Mouse (Mus musculus) 416B (cell line): ENCODE data around the gene Chchd5.
A peak's percentile ranks its signal among the peaks of the same experiment; 100 is the strongest.

Experiments
- DNase-seq: peaks from one replicate; pipeline ENCODE4 v3.0.0; 2011; ENCODE audit warnings: low read depth

The Chchd5 gene

DNA sequence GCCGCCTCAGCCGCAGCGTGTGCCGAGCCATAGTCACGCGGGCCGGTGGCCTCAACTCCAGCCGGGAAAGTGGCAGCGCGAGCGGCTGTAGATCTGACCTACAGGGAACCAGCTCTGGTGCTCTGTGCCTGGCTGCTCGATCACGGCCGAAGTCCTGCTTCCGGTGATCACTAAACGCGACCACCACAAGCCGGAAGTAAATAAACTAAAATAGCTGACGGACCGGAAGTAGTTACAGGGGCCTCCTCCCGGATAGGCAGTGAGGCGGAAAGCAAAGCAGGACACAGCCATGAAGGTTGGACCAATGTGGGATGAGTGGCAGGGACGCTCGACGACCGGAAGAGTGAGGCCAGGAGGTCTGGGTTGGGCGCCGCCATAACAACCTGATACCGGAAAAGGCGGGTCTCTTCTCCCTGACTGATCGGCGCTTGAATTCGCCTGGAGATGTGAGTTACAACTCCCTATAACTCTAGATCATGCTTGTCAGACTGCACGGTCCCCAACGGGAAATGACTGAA, at the start of gene Chchd5:
Gene Chchd5, plus strand, starts transcription at position 289 of the 518 bp plus-strand sequence.
- DNase-seq: peak; percentile 99

DNA sequence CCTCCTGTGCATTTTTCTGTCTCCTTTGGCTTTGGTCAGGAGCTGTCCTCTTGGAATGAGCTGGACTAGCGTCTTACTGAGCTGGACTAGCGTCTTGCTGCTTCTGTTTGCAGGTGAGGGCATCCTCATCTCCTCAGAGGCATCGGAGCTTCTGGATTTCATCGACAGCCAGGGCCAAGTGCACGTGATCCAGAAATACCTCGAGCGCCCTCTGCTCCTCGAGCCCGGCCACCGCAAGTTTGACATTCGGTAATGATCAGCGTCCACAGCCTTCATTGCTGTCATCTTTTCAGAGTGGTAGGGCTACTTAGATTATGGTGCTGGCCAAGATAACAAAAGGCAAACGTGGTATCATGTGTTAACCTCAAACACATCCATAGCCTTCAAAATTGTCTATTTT, 48.4 kb upstream of the Chchd5 start:
- no peak for DNase-seq

DNA sequence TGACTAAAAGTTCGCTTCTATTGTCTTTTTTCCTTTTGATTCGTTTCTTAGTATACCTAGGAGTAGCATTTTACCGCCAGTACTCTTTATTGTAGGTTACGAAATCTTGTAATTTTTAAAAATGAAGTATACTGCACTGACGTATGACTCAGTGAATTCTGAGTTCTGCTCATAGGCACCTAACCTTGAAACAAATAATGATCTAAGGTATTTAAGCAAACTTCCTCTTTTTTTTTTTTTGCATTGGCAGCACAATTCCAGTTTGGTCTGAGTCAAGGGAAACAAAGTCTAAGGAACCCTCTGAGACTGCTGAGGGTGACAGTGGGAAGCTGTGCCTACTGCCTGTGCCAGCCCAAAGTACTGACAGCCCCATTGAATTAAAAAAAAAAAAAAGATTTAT, 46.0 kb upstream of the Chchd5 start:
- DNase-seq: peak; percentile 78

DNA sequence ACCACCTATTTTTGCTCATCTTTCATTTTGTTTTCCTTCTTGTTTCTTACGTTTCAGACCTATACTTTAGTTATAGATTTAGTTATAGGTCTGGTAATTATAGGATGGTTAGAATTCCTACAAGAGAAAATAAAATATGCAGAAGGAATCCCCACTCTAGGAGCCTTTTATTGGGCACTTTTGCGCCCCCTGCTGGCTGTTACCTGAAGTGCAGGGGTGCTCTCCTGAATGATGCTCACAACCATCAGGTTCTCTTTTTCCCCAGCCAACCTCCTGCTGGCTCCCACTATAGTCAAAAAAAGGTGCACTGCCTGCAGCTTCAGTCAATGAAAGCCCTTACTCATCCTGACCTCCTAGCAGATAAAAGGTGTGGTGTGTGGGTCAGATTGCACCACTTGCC, 44.5 kb upstream of the Chchd5 start:
- peak; percentile 17 for DNase-seq

DNA sequence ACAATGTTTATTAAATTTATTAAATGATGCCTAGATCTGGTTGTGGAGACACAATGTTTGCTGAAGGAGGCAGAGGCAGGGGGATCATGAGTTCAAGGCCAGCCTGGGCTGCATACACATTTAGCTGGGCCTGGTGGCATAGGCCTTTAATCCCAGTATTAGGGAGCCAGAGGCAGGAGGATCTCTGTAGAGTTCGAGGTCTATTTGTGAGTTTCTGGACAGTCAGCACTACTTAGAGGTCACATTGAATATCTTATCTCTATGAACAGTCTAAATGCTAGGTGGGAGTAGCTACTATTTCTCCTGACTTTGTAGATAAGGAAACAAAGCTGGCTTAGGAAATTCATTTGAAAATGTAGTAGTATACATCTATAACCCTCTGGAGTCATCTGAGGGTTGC, 42.0 kb upstream of the Chchd5 start:
- DNase-seq: no peak

DNA sequence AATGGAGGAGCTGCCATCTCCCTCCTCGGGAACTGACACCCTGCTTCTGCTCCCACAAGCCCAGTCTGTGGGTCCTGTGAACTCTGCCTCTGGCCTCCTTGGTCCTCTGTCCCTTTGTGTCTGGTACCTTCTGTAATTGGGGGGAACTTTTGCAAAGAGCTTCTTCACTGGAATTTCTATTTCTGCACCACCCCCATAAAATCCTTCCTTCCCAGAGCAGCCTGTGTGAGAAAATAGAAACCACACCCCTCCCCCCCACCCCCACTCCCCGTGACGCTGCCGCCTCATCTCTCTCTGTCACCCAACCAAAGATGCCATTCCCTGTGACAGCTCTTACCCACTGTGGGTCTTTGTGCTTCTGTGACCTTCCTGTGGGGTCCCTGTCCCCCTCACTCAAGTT, 39.1 kb upstream of the Chchd5 start:
- no peak for DNase-seq

DNA sequence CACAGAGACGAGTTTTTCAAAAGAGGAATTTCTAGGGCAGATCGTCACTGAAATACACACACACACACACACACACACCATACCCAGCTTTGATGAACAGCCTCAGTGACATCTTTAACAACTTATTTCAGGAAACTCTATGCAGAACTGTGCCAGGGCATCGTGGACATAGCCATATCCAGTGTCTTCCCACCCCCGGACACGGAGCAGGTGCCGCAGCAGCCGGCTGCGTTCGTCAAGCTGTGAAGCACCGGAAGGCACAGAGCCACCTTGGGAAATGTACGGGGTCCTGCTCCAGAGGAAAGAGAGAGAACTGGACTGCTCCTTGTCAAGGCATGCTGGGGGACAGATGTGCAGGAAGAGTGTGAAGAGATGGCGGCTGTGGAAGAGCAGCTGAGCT, 36.7 kb upstream of the Chchd5 start:
- no peak for DNase-seq

DNA sequence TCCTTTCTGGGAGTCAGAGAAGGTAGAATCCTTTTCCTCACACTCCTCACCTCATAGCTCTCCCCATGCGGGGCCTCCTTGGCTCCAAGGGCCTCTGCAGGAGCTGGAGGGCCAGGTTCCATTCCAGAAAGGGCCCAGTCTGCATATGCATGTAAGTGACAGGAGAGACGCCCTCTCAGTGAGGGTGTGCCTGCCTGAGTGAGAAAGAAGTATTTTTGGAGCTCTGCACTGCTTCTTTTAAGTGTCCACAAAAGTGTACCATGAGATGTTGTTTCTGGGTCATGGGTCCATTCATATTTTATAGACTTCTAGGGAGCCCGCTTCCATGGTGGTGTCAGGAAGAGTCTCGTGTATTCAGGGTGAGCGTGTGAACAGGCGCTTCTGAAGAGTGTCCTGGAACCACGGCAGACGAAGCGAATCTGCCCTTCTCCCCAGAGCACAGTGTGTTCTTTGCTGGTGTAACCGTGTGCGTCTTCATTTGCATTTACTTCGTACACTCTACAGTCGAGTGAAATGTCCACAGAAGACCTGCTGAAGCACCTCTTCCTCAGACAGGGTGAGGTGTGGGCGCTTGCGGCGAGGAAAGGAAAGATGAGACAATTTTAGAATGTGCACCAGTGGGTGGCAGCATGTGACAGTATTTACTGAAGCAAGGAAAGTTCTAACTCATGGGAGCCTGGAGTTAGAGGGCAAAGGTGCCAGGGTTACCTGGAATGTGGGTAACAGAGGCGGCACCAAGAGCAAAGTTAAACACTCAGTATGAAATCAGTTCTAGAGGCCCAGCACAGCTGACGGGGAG, 35.4 kb upstream of the Chchd5 start:
- DNase-seq: no peak

DNA sequence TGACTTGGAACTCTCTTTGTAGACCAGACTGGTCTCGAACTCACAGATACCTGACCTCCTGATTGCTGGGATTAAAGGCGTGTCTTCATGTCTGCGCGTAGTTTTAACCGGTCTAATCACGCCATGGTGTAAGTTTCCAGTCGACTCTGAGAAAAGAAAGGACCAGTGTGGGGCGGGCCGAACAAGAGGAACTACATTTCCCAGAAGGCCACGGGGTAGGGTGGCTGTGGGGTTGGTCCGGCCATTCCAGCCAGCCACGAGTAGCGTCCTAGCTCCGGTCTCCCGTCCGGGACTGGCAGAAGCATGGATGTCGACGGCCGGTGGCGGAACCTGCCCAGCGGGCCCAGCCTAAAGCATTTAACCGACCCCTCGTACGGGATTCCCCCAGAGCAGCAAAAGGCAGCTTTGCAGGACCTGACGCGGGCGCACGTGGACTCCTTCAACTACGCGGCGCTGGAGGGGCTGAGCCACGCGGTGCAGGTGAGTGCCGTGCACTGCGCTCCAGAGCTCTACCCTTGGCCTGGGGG, 28.7 kb upstream of the Chchd5 start, which contains the start of gene Polr1b:
Gene Polr1b, plus strand, starts transcription at position 212 of the 527 bp plus-strand sequence.
- peak; percentile 97 for DNase-seq

DNA sequence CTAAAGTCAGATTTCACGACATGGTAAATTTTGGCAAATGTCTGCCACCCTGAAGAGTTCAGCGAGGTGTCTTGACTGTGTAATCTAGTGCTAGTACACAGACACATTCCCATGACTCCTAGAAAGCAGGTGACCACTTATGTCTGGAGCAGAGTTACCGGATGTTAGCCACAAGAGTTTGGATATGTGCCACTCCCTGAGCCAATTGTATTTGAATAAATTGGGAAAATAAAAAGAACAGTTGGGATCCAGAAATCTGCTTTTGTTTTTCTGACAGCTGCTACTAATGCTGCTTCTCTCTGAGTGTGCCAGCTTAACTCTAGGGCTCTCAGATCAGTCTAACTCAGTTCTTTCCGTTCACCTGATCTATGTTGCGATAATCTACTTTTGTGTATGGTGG, 16.6 kb upstream of the Chchd5 start:
- DNase-seq: no peak

DNA sequence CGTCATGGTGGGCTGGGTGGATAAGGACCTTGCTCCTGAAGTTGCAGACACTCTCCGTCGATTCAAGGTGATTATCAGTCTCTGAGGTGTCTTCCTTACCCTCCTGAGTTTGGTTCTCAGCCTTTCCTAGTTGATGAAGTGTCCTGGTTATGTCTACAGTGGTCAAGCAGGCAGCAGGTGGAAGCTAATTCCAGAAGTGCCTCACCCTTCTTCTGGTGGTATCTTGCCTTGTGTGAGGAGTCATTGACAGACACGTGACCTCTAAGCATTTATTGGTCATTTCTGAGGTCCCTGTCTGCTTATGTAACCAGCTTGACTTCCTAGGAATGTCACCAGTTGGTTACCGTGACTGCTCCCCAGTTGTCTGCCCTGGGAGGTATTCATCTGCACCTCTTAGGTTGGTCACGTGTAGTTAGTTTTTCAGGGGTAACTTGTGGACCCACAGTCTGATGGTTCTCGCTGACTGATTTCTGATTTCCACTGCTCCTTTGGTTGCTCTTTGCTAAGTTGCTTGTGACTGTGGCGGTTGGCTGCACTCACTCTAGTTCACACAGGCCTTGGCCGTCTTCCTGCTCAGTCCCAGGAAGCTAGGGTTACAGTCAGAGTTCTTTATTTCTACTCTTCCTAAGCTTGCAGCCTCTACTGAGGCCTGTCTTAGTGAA, 13.7 kb upstream of the Chchd5 start:
- no peak for DNase-seq

DNA sequence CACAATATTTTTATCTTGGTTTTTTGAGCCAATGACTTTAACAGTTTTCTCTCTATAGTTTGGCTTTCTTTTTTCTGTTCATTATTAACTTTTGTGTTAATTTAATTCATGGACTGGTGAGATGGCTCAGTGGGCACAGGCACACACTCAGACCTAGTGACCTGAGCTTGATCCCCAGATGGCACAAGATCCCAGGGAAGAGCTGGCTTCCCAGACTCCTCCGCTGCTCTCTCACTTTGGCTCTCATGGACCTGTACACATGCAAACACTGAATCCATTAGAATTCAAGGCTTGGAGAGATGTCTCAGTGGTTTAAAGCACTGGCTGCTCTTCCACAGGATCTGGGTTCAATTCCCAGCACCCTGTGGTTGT, 13.1 kb upstream of the Chchd5 start:
- no peak for DNase-seq

DNA sequence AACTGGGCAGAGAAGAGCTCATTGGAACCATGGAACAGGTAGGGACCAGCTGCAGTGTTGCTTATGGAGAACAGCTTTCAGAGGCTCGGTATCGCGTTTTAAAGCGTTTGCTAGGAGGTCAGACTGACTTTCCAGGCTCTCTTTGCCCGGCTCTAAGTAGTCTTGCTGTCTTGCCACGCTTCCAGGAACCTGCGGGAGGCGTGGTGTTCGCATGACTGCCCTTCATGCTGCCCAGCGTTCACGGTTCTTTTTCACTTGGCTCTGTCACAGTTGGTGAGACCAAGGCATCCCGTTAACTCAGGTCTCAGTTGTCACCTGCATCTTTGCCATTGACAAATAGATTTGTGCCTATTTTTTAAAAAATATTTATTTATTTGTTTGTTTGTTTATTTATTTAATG, 11.4 kb upstream of the Chchd5 start:
- no peak for DNase-seq

DNA sequence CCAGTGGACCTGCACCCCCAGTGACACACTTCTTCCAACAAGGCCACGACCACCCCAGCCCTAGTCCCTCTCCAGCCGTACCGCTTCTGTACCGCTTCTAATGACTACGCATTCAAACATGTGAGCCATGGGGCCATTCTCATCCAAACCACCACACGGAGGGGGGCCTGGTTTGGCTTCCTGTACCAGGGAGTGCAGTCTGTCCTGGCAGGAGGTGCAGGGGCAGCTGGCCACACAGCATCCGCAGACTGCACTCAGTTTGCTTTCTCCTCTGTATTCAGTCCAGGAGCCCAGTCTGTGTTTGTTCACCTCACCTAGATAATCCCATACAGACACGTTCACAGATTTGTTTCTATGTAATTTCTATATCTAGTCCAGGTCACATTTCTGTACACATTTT, 7.5 kb upstream of the Chchd5 start:
- no peak for DNase-seq

DNA sequence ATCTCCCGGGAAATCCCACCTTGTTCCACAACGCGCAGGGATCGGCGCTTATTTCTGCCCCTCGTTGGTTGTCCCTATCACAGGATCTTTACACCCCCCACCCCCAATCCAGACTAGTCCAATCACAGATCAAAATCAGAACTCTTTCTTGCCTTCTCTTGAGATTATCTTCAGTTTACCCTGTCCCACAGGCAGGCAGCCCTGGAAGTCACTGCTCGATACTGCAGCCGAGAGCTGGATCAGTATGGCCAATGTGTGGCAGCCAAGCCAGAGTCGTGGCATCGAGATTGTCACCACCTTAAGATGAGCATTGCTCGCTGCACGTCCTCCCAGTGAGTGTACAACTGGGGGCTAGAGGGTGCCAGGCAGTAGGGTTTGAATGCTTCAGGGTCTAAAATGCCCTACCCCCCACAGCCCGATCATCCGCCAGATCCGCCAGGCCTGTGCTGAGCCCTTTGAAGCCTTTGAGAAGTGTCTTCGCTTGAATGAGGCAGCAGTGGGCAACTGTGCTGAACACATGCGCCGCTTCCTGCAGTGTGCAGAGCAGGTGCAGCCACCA, 566 bp downstream of the Chchd5 start:
- peak; percentile 45 for DNase-seq

DNA sequence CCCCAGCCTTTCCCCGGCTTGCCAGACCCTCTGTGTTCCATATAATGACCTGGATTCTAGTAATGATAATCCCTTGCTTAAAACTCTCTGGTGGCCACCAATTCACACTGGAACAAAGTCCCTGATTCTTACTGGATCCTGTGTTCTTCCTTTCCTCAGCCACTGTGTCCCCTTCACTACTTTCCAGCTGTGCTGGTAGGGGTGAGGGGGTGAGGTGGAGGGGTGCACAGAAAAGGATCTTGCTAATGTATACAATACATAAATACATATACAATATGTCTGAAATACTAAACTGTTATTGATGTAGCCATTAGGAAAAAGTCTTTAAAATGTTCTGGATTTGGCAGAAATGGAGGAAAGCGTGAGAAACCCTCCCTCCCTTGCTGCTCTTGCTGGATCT, 1.3 kb downstream of the Chchd5 start:
- no peak for DNase-seq

DNA sequence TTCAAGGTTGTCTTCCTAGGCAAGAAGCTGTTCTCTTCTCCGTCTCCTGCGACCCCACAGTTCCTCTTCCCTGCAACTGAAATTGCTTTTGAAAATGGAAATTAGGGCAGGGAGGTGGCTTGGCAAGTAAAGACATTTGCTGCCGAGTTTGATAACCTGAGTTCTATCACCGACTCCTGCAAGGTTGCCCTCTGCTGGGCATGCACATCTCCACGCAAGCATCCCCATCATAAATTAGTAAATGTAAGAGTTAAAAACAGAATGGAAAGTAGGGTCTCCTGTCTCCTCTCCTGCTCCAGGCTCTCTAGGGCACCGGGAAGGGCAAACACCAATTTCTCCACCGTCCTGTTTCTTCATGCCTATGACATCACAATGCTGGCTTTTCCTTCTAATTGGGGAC, 2.7 kb downstream of the Chchd5 start:
- peak; percentile 39 for DNase-seq

DNA sequence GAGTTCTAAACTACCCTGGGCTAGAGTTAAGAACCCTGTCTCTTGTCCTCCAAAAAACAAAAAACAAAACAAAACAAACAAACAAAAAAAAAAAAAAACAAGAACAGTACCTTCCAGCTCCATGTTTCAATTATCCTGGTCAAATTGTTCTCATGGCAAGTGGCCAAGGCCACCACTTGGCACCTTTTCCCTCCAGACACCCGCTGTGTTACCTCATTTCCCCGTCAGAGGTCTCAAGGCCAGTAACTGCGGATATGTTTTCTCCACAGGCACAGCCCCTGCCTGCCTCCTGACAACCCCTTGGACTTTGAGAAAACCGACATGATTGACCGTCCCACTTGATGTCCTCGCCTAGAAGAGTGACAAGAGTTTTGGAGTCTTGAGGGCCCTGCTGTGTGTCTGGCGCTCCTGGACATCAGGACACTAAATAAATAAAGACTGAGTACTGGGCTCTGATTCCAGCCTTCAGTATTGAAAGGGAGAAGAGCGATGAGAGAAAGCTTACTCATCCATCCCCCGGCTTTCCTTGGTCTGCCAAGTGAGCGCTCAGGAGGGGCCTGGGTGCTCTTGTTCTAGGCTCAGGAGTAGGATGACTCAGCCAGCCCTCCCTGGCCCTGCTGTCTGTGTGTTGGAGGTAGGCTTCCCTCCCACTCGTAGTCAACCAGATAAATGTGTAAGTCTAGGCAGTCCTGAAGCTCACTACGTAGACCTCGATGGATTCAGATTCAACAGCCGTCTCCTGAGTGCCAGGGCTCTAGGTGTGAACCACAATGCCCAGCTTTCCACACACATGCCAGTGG, 3.7 kb downstream of the Chchd5 start:
- peak; percentile 29 for DNase-seq

DNA sequence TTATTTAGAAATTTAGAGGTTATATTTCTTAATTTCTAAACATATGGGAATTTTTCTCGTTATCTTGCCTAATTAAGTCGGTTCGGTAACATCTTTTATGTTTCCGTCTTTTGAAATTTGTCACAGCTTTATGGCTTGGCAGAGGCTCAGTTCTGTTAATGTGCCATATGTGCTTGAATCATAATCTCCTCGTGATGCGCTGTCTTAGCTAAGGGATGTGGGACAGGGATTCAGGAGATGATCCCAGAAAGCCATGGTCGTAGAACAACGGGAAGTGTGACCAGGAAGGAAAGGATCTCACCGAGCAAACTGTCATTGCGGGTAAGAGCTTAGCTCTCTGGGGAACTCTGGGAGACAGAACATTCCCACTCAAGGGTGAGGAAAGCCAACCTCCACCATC, 10.4 kb downstream of the Chchd5 start:
- DNase-seq: no peak

DNA sequence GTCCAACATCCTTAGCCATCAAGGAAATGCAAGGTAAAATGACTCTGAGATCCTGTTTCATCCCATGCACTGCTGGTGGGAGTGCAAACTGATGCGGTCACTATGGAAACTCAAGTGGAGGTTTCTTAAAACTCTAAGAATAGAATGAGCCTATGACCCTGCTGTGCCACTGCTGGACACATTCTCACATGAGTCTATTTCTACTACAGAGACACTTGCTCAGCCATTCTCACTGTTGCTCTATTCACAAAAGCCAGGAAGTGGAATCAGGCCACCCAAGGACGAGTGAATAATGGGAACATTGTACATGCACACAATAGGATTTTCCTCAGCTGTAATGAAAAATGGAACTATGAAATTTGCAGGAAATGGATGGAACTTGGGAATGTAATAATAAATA, 19.3 kb downstream of the Chchd5 start:
- DNase-seq: no peak

DNA sequence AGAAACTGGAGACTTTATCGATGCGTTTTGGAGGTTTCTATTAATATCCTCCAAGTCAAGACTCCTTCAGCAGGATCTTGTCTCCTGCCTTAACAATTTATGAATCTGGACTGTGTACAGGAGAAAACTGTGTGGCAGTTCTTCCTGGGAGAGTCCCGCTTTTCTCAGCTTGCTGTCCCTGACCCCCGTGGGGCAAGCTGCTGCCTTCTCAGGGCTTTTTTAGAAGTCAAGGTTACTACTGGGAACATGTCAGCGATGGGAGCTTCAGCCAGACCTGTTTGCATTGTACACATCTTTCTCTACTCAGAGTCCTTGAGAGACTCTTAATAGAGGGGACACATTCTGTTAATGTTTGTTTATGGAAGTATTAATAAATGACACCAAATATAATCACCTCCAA, 20.9 kb downstream of the Chchd5 start:
- no peak for DNase-seq

DNA sequence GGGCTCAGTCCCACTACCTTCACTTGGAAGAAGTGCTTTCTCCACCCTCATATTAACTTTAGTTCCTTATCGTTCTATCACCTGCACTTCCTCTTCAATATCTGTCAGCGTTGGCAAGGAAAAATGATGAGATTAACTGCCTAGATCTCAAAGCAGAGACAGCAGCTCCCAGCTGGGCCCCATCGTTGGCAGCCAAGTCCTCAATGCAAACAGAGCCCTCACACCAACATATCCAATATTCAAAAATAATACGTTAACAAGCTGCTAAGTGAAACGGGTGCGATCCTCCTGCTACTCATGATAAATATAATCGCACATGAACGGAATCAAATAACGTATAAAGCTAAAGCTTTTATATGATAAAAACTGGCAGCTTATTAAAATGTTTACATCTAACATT, 21.6 kb downstream of the Chchd5 start:
- DNase-seq: no peak
